In genomic region chr10:43539746-43540310, GRCm38 (mm10) we compare ENCODE assay signal across 7 mouse cellular contexts. TPM values are rescaled to one million over a fixed set of nuclear protein-coding genes. Genes with fewer than 3 reads are reported as not detected.
DNase-seq lines count a peak whose midpoint lies in the region; ATAC-seq and TF ChIP-seq lines count a peak whose summit lies in the region.

No protein-coding gene starts in this region.

- no peak for DNase-seq in lung, postnatal 25 days (ENCODE audit: low spot score)
- DNase-seq in midbrain, postnatal 0 days (ENCODE audit: low spot score), result no peak
- no peak for DNase-seq in right cerebral cortex, postnatal 25 days
- no peak for DNase-seq in frontal cortex, postnatal 14 days (ENCODE audit: low spot score in 2 of 2)

- no peak for TF ChIP-seq CTCF in midbrain, postnatal 0 days (IDR thresholded peaks at IDR 0.05)

- ATAC-seq in lung, embryonic 16.5 days (ENCODE audit: low read depth), result no peak
- no peak for ATAC-seq in embryonic facial prominence, embryonic 12.5 days (ENCODE audit: insufficient number of reproducible peaks, insufficient read depth, low FRiP score, low TSS enrichment)
- no peak for ATAC-seq in hindbrain, embryonic 16.5 days
- no peak for ATAC-seq in midbrain, postnatal 0 days (ENCODE audit: low FRiP score)

- H3K36me3 ChIP-seq in lung, embryonic 16.5 days (ENCODE audit: control insufficient read depth, insufficient read depth, low read length), result no peaks in the 10 kb centered on the region
- 0 out of 2 replicates have a peak, but pooled peaks cover 10% of the 10 kb centered on the region for H3K36me3 ChIP-seq in embryonic facial prominence, embryonic 12.5 days
- H3K36me3 ChIP-seq in hindbrain, embryonic 16.5 days (ENCODE audit: control insufficient read depth, insufficient read depth, low read length), result no peaks in the 10 kb centered on the region
- H3K36me3 ChIP-seq in midbrain, postnatal 0 days (ENCODE audit: insufficient read depth, low read length), result 0 out of 2 replicates have a peak, but pooled peaks cover 2% of the 10 kb centered on the region

- peaks cover 9% of the 10 kb centered on the region for H3K4me1 ChIP-seq in lung, embryonic 16.5 days (replicated peaks; ENCODE audit: control insufficient read depth, insufficient read depth, low read length)
- H3K4me1 ChIP-seq in embryonic facial prominence, embryonic 12.5 days, result peaks cover 9% of the 10 kb centered on the region
- H3K4me1 ChIP-seq in hindbrain, embryonic 16.5 days (ENCODE audit: control insufficient read depth, insufficient read depth, low read depth, low read length), result peaks cover 11% of the 10 kb centered on the region
- peaks cover 5% of the 10 kb centered on the region; the same call in 1 of the 2 replicates for H3K4me1 ChIP-seq in midbrain, postnatal 0 days (ENCODE audit: insufficient read depth, low read length)

- H3K9me3 ChIP-seq in lung, embryonic 16.5 days (ENCODE audit: control insufficient read depth, low read length), result no peaks in the 10 kb centered on the region
- no peaks in the 10 kb centered on the region for H3K9me3 ChIP-seq in embryonic facial prominence, embryonic 12.5 days
- no peaks in the 10 kb centered on the region for H3K9me3 ChIP-seq in hindbrain, embryonic 16.5 days (ENCODE audit: control insufficient read depth, low read length)
- H3K9me3 ChIP-seq in midbrain, postnatal 0 days (ENCODE audit: low read length), result no peaks in the 10 kb centered on the region

- no peaks in the 10 kb centered on the region for H3K27me3 ChIP-seq in lung, embryonic 16.5 days (ENCODE audit: control insufficient read depth, insufficient read depth, low read depth, low read length)
- no peaks in the 10 kb centered on the region for H3K27me3 ChIP-seq in embryonic facial prominence, embryonic 12.5 days
- no peaks in the 10 kb centered on the region for H3K27me3 ChIP-seq in hindbrain, embryonic 16.5 days (replicated peaks; ENCODE audit: control insufficient read depth, insufficient read depth, low read length)
- no peaks in the 10 kb centered on the region for H3K27me3 ChIP-seq in midbrain, postnatal 0 days (ENCODE audit: insufficient read depth, low read length)

- peak overlapping the region; percentile 93 for H3K4me3 ChIP-seq in lung, embryonic 16.5 days (ENCODE audit: low read length)
- peak overlapping the region; percentile 83 for H3K4me3 ChIP-seq in embryonic facial prominence, embryonic 12.5 days
- H3K4me3 ChIP-seq in hindbrain, embryonic 16.5 days (ENCODE audit: low read length), result peak overlapping the region; percentile 90
- H3K4me3 ChIP-seq in midbrain, postnatal 0 days (ENCODE audit: low read depth, low read length), result peak overlapping the region; percentile 87

- peak overlapping the region; percentile 97 for H3K9ac ChIP-seq in lung, embryonic 16.5 days (ENCODE audit: low read length)
- H3K9ac ChIP-seq in embryonic facial prominence, embryonic 12.5 days, result peak overlapping the region; percentile 86
- peak overlapping the region; percentile 94 for H3K9ac ChIP-seq in hindbrain, embryonic 16.5 days (ENCODE audit: low read depth, low read length)
- H3K9ac ChIP-seq in midbrain, postnatal 0 days (replicated peaks; ENCODE audit: low read length, poor library complexity, severe bottlenecking), result peak overlapping the region; percentile 89

- 14% methylated on average over 12 of the region's 12 CpGs for WGBS in lung, embryonic 16.5 days
- WGBS in embryonic facial prominence, embryonic 12.5 days, result 18% methylated on average over 12 of the region's 12 CpGs
- WGBS in hindbrain, embryonic 16.5 days, result 24% methylated on average over 12 of the region's 12 CpGs
- 22% methylated on average over 12 of the region's 12 CpGs for WGBS in midbrain, postnatal 0 days

- no peak overlapping the region for H3K27ac ChIP-seq in lung, embryonic 16.5 days (ENCODE audit: low read length)
- no peak overlapping the region for H3K27ac ChIP-seq in embryonic facial prominence, embryonic 12.5 days
- no peak overlapping the region for H3K27ac ChIP-seq in hindbrain, embryonic 16.5 days (ENCODE audit: low read depth, low read length)
- H3K27ac ChIP-seq in midbrain, postnatal 0 days (ENCODE audit: low read depth, low read length), result peak overlapping the region; percentile 74; the same call in 1 of the 2 replicates

- H3K4me2 ChIP-seq in lung, embryonic 16.5 days (ENCODE audit: low read depth, low read length), result peak overlapping the region; percentile 58
- peak overlapping the region; percentile 56 for H3K4me2 ChIP-seq in embryonic facial prominence, embryonic 12.5 days (replicated peaks)
- H3K4me2 ChIP-seq in hindbrain, embryonic 16.5 days (ENCODE audit: low read length), result peak overlapping the region; percentile 72
- H3K4me2 ChIP-seq in midbrain, postnatal 0 days (ENCODE audit: low read depth, low read length, poor library complexity, severe bottlenecking), result peak overlapping the region; percentile 58

RNA-seq across cellular contexts. Expression of gene 1700021F05Rik, which starts 1.0 kb away (rescaled TPM):
- polyA plus RNA-seq in lung, embryonic 16.5 days (2015; fragmentation: Nextera tagmentation; extraction: Ambion mirVana), result 44.3 and 49.2 TPM in 2 replicates
- polyA plus RNA-seq in embryonic facial prominence, embryonic 12.5 days (2016; fragmentation: Nextera tagmentation; extraction: Ambion mirVana), result 59.2 and 60.0 TPM in 2 replicates
- 64.8 and 74.9 TPM in 2 replicates for polyA plus RNA-seq in hindbrain, embryonic 16.5 days (2015; fragmentation: Nextera tagmentation; extraction: Ambion mirVana)
- 29.6 and 61.6 TPM in 2 replicates for total RNA-seq in midbrain, postnatal 0 days (2014; rRNA removed)
- polyA plus RNA-seq in midbrain, postnatal 0 days (2015; fragmentation: Nextera tagmentation; extraction: Ambion mirVana), result 71.6 and 73.4 TPM in 2 replicates

RNA-seq across cellular contexts. Expression of gene Gm9803, which starts 15.9 kb away (rescaled TPM):
- 12.5 and 25.4 TPM in 2 replicates for polyA plus RNA-seq in lung, embryonic 16.5 days (2015; fragmentation: Nextera tagmentation; extraction: Ambion mirVana)
- 10.2 and 14.4 TPM in 2 replicates for polyA plus RNA-seq in embryonic facial prominence, embryonic 12.5 days (2016; fragmentation: Nextera tagmentation; extraction: Ambion mirVana)
- polyA plus RNA-seq in hindbrain, embryonic 16.5 days (2015; fragmentation: Nextera tagmentation; extraction: Ambion mirVana), result 15.2 and 49.0 TPM in 2 replicates
- 37.0 and 49.6 TPM in 2 replicates for total RNA-seq in midbrain, postnatal 0 days (2014; rRNA removed)
- polyA plus RNA-seq in midbrain, postnatal 0 days (2015; fragmentation: Nextera tagmentation; extraction: Ambion mirVana), result 20.8 and 21.9 TPM in 2 replicates

RNA-seq across cellular contexts. Expression of gene Cd24a, which starts 38.3 kb away (rescaled TPM):
- polyA plus RNA-seq in lung, embryonic 16.5 days (2015; fragmentation: Nextera tagmentation; extraction: Ambion mirVana), result 192 and 195 TPM in 2 replicates
- polyA plus RNA-seq in embryonic facial prominence, embryonic 12.5 days (2016; fragmentation: Nextera tagmentation; extraction: Ambion mirVana), result 376 TPM in 2 replicates
- polyA plus RNA-seq in hindbrain, embryonic 16.5 days (2015; fragmentation: Nextera tagmentation; extraction: Ambion mirVana), result 546 and 598 TPM in 2 replicates
- total RNA-seq in midbrain, postnatal 0 days (2014; rRNA removed), result 609 and 613 TPM in 2 replicates
- polyA plus RNA-seq in midbrain, postnatal 0 days (2015; fragmentation: Nextera tagmentation; extraction: Ambion mirVana), result 326 TPM in 2 replicates
